Mouse (Mus musculus): Measurements from ENCODE around the gene S100a5. TPM values are rescaled to one million over a fixed set of nuclear protein-coding genes. Genes with fewer than 3 reads are reported as not detected.
A peak's percentile ranks its signal among the peaks of the same experiment; 100 is the strongest.

The S100a5 gene
- 9.6 and 10.5 TPM in 2 replicates for polyA plus RNA-seq (2015; fragmentation: Nextera tagmentation; extraction: Ambion mirVana)

- Histone ChIP-seq H3K9ac (ENCODE audit: low read length) (no peak within 1 kb of the TSS), H3K9me3 (ENCODE audit: control insufficient read depth, low read length) (no peaks in the 10 kb centered on the region), H3K4me2 (replicated peaks; ENCODE audit: low read depth) (no peak within 1 kb of the TSS), H3K4me3 (ENCODE audit: low read depth, low read length) (no peak within 1 kb of the TSS), H3K36me3 (ENCODE audit: control insufficient read depth, insufficient read depth, low read length) (no peaks in the 10 kb centered on the region), H3K27me3 (ENCODE audit: control insufficient read depth, insufficient read depth, low read length) (no peaks in the 10 kb centered on the region), H3K4me1 (replicated peaks; ENCODE audit: control insufficient read depth, insufficient read depth) (peaks cover 10% of the 10 kb centered on the region), H3K27ac (replicated peaks) (0 out of 2 replicates have a peak within 1 kb of the TSS, but pooled peaks have one; percentile 20)
- TF ChIP-seq CTCF (IDR thresholded peaks at IDR 0.05; ENCODE audit: low read depth) (no peak), EP300 (optimal IDR thresholded peaks at IDR 0.05) (no peak)
- no peak for DNase-seq (ENCODE audit: low spot score)
- no peak for ATAC-seq (ENCODE audit: low FRiP score, low TSS enrichment)
- 55% methylated on average over 3 of the region's 3 CpGs for WGBS
Observed at GRCm38 (mm10) chr3:90608223-90608622, at the start of gene S100a5. S100a5 (plus strand) TSS chr3:90608523.

- WGBS = 68% methylated on average over 6 of the region's 6 CpGs
- no peaks in the 10 kb centered on the region for H3K36me3 ChIP-seq (ENCODE audit: control insufficient read depth, insufficient read depth, low read length)
- TF ChIP-seq EP300 (optimal IDR thresholded peaks at IDR 0.05) = no peak
- no peak for TF ChIP-seq CTCF (IDR thresholded peaks at IDR 0.05; ENCODE audit: low read depth)
Observed at GRCm38 (mm10) chr3:90560008-90560628, 48.2 kb upstream of the S100a5 start, which contains the start of gene S100a3. S100a3 (plus strand) TSS chr3:90560578.

GRCm38 (mm10) chr3:90574691-90575090, 33.6 kb upstream of the S100a5 start:
- Histone ChIP-seq H3K4me2 (replicated peaks; ENCODE audit: low read depth) (no peak overlapping the region), H3K27ac (replicated peaks) (peak overlapping the region; percentile 71), H3K4me1 (replicated peaks; ENCODE audit: control insufficient read depth, insufficient read depth) (no peaks in the 10 kb centered on the region), H3K27me3 (ENCODE audit: control insufficient read depth, insufficient read depth, low read length) (no peaks in the 10 kb centered on the region), H3K9ac (ENCODE audit: low read length) (0 out of 2 replicates have a peak overlapping the region, but pooled peaks have one; percentile 31), H3K4me3 (ENCODE audit: low read depth, low read length) (no peak overlapping the region), H3K9me3 (ENCODE audit: control insufficient read depth, low read length) (no peaks in the 10 kb centered on the region), H3K36me3 (ENCODE audit: control insufficient read depth, insufficient read depth, low read length) (no peaks in the 10 kb centered on the region)
- DNase-seq (ENCODE audit: low spot score) (no peak), ATAC-seq (ENCODE audit: low FRiP score, low TSS enrichment) (0 out of 2 replicates have a peak, but pooled peaks have one; percentile 15)
- no peak for TF ChIP-seq CTCF (IDR thresholded peaks at IDR 0.05; ENCODE audit: low read depth)
- TF ChIP-seq EP300 (optimal IDR thresholded peaks at IDR 0.05) = no peak
- 65% methylated on average over 5 of the region's 5 CpGs for WGBS

More at GRCm38 (mm10) chr3:90560008-90560628, 48.2 kb upstream of the S100a5 start, which contains the start of gene S100a3:
- H3K4me3 ChIP-seq (ENCODE audit: low read depth, low read length) = no peak within 1 kb of the TSS
- DNase-seq (ENCODE audit: low spot score) (no peak), ATAC-seq (ENCODE audit: low FRiP score, low TSS enrichment) (no peak)
- H3K9me3 ChIP-seq (ENCODE audit: control insufficient read depth, low read length) = no peaks in the 10 kb centered on the region
- H3K4me2 ChIP-seq (replicated peaks; ENCODE audit: low read depth) = no peak within 1 kb of the TSS
- H3K27me3 ChIP-seq (ENCODE audit: control insufficient read depth, insufficient read depth, low read length) = no peaks in the 10 kb centered on the region
- no peaks in the 10 kb centered on the region for H3K4me1 ChIP-seq (replicated peaks; ENCODE audit: control insufficient read depth, insufficient read depth)
- no peak within 1 kb of the TSS for H3K9ac ChIP-seq (ENCODE audit: low read length)
- H3K27ac ChIP-seq (replicated peaks) = no peak within 1 kb of the TSS

GRCm38 (mm10) chr3:90575320-90575719, 33.0 kb upstream of the S100a5 start:
- WGBS = 51% methylated on average over 3 of the region's 3 CpGs
- H3K4me3 ChIP-seq (ENCODE audit: low read depth, low read length) = no peak overlapping the region
- H3K27me3 ChIP-seq (ENCODE audit: control insufficient read depth, insufficient read depth, low read length) = no peaks in the 10 kb centered on the region
- H3K9ac ChIP-seq (ENCODE audit: low read length) = no peak overlapping the region
- no peak for ATAC-seq (ENCODE audit: low FRiP score, low TSS enrichment)
- peak overlapping the region; percentile 71; the same call in 1 of the 2 replicates for H3K27ac ChIP-seq (replicated peaks)
- no peak overlapping the region for H3K4me2 ChIP-seq (replicated peaks; ENCODE audit: low read depth)
- no peaks in the 10 kb centered on the region for H3K36me3 ChIP-seq (ENCODE audit: control insufficient read depth, insufficient read depth, low read length)
- no peaks in the 10 kb centered on the region for H3K9me3 ChIP-seq (ENCODE audit: control insufficient read depth, low read length)
- no peak for DNase-seq (ENCODE audit: low spot score)
- TF ChIP-seq EP300 (optimal IDR thresholded peaks at IDR 0.05) (no peak), CTCF (IDR thresholded peaks at IDR 0.05; ENCODE audit: low read depth) (no peak)
- no peaks in the 10 kb centered on the region for H3K4me1 ChIP-seq (replicated peaks; ENCODE audit: control insufficient read depth, insufficient read depth)

- ATAC-seq (ENCODE audit: low FRiP score, low TSS enrichment) = no peak
- no peak overlapping the region for H3K9ac ChIP-seq (ENCODE audit: low read length)
- no peak overlapping the region for H3K4me3 ChIP-seq (ENCODE audit: low read depth, low read length)
- H3K9me3 ChIP-seq (ENCODE audit: control insufficient read depth, low read length) = no peaks in the 10 kb centered on the region
- TF ChIP-seq CTCF (IDR thresholded peaks at IDR 0.05; ENCODE audit: low read depth) (no peak), EP300 (optimal IDR thresholded peaks at IDR 0.05) (no peak)
- H3K36me3 ChIP-seq (ENCODE audit: control insufficient read depth, insufficient read depth, low read length) = no peaks in the 10 kb centered on the region
- 51% methylated on average over 10 of the region's 10 CpGs for WGBS
- H3K27me3 ChIP-seq (ENCODE audit: control insufficient read depth, insufficient read depth, low read length) = no peaks in the 10 kb centered on the region
- no peak overlapping the region for H3K4me2 ChIP-seq (replicated peaks; ENCODE audit: low read depth)
- DNase-seq (ENCODE audit: low spot score) = no peak
- H3K27ac ChIP-seq (replicated peaks) = no peak overlapping the region
- H3K4me1 ChIP-seq (replicated peaks; ENCODE audit: control insufficient read depth, insufficient read depth) = no peaks in the 10 kb centered on the region
Observed at GRCm38 (mm10) chr3:90576351-90577001, 31.8 kb upstream of the S100a5 start.

- Histone ChIP-seq H3K4me1 (replicated peaks; ENCODE audit: control insufficient read depth, insufficient read depth) (no peaks in the 10 kb centered on the region), H3K27ac (replicated peaks) (no peak overlapping the region), H3K27me3 (ENCODE audit: control insufficient read depth, insufficient read depth, low read length) (no peaks in the 10 kb centered on the region), H3K4me3 (ENCODE audit: low read depth, low read length) (no peak overlapping the region), H3K4me2 (replicated peaks; ENCODE audit: low read depth) (no peak overlapping the region), H3K36me3 (ENCODE audit: control insufficient read depth, insufficient read depth, low read length) (no peaks in the 10 kb centered on the region), H3K9ac (ENCODE audit: low read length) (no peak overlapping the region), H3K9me3 (ENCODE audit: control insufficient read depth, low read length) (no peaks in the 10 kb centered on the region)
- TF ChIP-seq CTCF (IDR thresholded peaks at IDR 0.05; ENCODE audit: low read depth) (no peak), EP300 (optimal IDR thresholded peaks at IDR 0.05) (no peak)
- no peak for DNase-seq (ENCODE audit: low spot score)
- 61% methylated on average over 7 of the region's 7 CpGs for WGBS
- no peak for ATAC-seq (ENCODE audit: low FRiP score, low TSS enrichment)
Observed at GRCm38 (mm10) chr3:90579433-90579832, 28.9 kb upstream of the S100a5 start.

Data from stomach, postnatal 0 days (tissue).